Mouse (Mus musculus): ENCODE measurements around the gene Tsen34. TPM values are rescaled to one million over a fixed set of nuclear protein-coding genes. Genes with fewer than 3 reads are reported as not detected.
A peak's percentile ranks its signal among the peaks of the same experiment; 100 is the strongest.

The Tsen34 gene
- polyA plus RNA-seq (2016; fragmentation: Nextera tagmentation; extraction: Ambion mirVana): 217 and 228 TPM in 2 replicates

GRCm38 (mm10) chr7:3692382-3692986 lies at the start of gene Tsen34:
Gene Tsen34 (plus strand): TSS chr7:3692863.
- Histone ChIP-seq H3K36me3 (peaks cover 20% of the 10 kb centered on the region), H3K9ac (peak within 1 kb of the TSS; percentile 92), H3K9me3 (replicated peaks) (no peaks in the 10 kb centered on the region), H3K4me1 (peaks cover 19% of the 10 kb centered on the region), H3K4me2 (replicated peaks) (peak within 1 kb of the TSS; percentile 85), H3K27me3 (no peaks in the 10 kb centered on the region), H3K4me3 (peak within 1 kb of the TSS; percentile 72), H3K27ac (peak within 1 kb of the TSS; percentile 94)
- under 1% methylated on average over 48 of the region's 49 CpGs for WGBS
- peak; percentile 74; the same call in 1 of the 2 replicates for ATAC-seq (ENCODE audit: low FRiP score)

- Histone ChIP-seq H3K9ac (no peak overlapping the region), H3K27me3 (no peaks in the 10 kb centered on the region), H3K36me3 (peaks cover 42% of the 10 kb centered on the region), H3K9me3 (replicated peaks) (no peaks in the 10 kb centered on the region), H3K27ac (no peak overlapping the region), H3K4me2 (replicated peaks) (no peak overlapping the region; the same call in 1 of the 2 replicates), H3K4me3 (no peak overlapping the region), H3K4me1 (peaks cover 30% of the 10 kb centered on the region)
- 74% methylated on average over 5 of the region's 5 CpGs for WGBS
- ATAC-seq (ENCODE audit: low FRiP score): no peak
These were observed 49.3 kb upstream of the Tsen34 start for GRCm38 (mm10) chr7:3643412-3643811.

- H3K4me1 ChIP-seq: peaks cover 34% of the 10 kb centered on the region
- WGBS: 22% methylated on average over 9 of the region's 9 CpGs
- no peaks in the 10 kb centered on the region for H3K27me3 ChIP-seq
- peaks cover 38% of the 10 kb centered on the region for H3K36me3 ChIP-seq
- H3K9me3 ChIP-seq (replicated peaks): no peaks in the 10 kb centered on the region
- H3K9ac ChIP-seq: no peak overlapping the region
- no peak for ATAC-seq (ENCODE audit: low FRiP score)
- peak overlapping the region; percentile 99 for H3K4me3 ChIP-seq
- H3K4me2 ChIP-seq (replicated peaks): peak overlapping the region; percentile 57
- no peak overlapping the region for H3K27ac ChIP-seq
These were observed 48.8 kb upstream of the Tsen34 start for GRCm38 (mm10) chr7:3643843-3644242.

- H3K27me3 ChIP-seq: no peaks in the 10 kb centered on the region
- peak; percentile 0; the same call in 1 of the 2 replicates for ATAC-seq (ENCODE audit: low FRiP score)
- H3K9ac ChIP-seq: no peak overlapping the region
These were observed 48.4 kb upstream of the Tsen34 start for GRCm38 (mm10) chr7:3644348-3644671.

GRCm38 (mm10) chr7:3644672-3645487 lies 47.8 kb upstream of the Tsen34 start, which contains the start of gene Cnot3:
Gene Cnot3 (plus strand): TSS chr7:3645268.
- Histone ChIP-seq H3K9me3 (replicated peaks) (no peaks in the 10 kb centered on the region), H3K9ac (peak within 1 kb of the TSS; percentile 99), H3K4me3 (peak within 1 kb of the TSS; percentile 99), H3K36me3 (peaks cover 30% of the 10 kb centered on the region), H3K27me3 (no peaks in the 10 kb centered on the region), H3K4me1 (peaks cover 35% of the 10 kb centered on the region), H3K4me2 (replicated peaks) (peak within 1 kb of the TSS; percentile 95), H3K27ac (peak within 1 kb of the TSS; percentile 97)
- peak; percentile 99 for ATAC-seq (ENCODE audit: low FRiP score)
- under 1% methylated on average over 58 of the region's 58 CpGs for WGBS

More at GRCm38 (mm10) chr7:3644348-3644671, 48.4 kb upstream of the Tsen34 start:
- whole genome bisulfite sequencing: 2% methylated on average over 11 of the region's 11 CpGs
- Histone ChIP-seq H3K4me2 (replicated peaks) (peak overlapping the region; percentile 57), H3K9me3 (replicated peaks) (no peaks in the 10 kb centered on the region), H3K36me3 (peaks cover 33% of the 10 kb centered on the region), H3K4me1 (peaks cover 35% of the 10 kb centered on the region), H3K4me3 (peak overlapping the region; percentile 99), H3K27ac (peak overlapping the region; percentile 19; the same call in 1 of the 2 replicates)

- peak overlapping the region; percentile 99 for H3K9ac ChIP-seq
- WGBS: under 1% methylated on average over 51 of the region's 58 CpGs
- H3K4me3 ChIP-seq: peak overlapping the region; percentile 99
- no peaks in the 10 kb centered on the region for H3K27me3 ChIP-seq
- ATAC-seq (ENCODE audit: low FRiP score): peak; percentile 2; the same call in 1 of the 2 replicates
- no peaks in the 10 kb centered on the region for H3K9me3 ChIP-seq (replicated peaks)
- H3K36me3 ChIP-seq: peaks cover 30% of the 10 kb centered on the region
- peak overlapping the region; percentile 95 for H3K4me2 ChIP-seq (replicated peaks)
- H3K27ac ChIP-seq: peak overlapping the region; percentile 97
- H3K4me1 ChIP-seq: peaks cover 35% of the 10 kb centered on the region
These were observed 47.1 kb upstream of the Tsen34 start for GRCm38 (mm10) chr7:3645488-3646025.

- WGBS: 31% methylated on average over 9 of the region's 9 CpGs
- H3K9me3 ChIP-seq (replicated peaks): no peaks in the 10 kb centered on the region
- H3K4me3 ChIP-seq: peak overlapping the region; percentile 99
- H3K36me3 ChIP-seq: peaks cover 30% of the 10 kb centered on the region
- H3K4me2 ChIP-seq (replicated peaks): peak overlapping the region; percentile 95
- no peaks in the 10 kb centered on the region for H3K27me3 ChIP-seq
- peaks cover 35% of the 10 kb centered on the region for H3K4me1 ChIP-seq
- H3K27ac ChIP-seq: 0 out of 2 replicates have a peak overlapping the region, but pooled peaks have one; percentile 97
- peak overlapping the region; percentile 99 for H3K9ac ChIP-seq
- ATAC-seq (ENCODE audit: low FRiP score): no peak
These were observed 46.5 kb upstream of the Tsen34 start for GRCm38 (mm10) chr7:3646188-3646587.

GRCm38 (mm10) chr7:3646641-3647040 lies 46.0 kb upstream of the Tsen34 start:
- ATAC-seq (ENCODE audit: low FRiP score): no peak
- Histone ChIP-seq H3K4me1 (peaks cover 35% of the 10 kb centered on the region), H3K9me3 (replicated peaks) (no peaks in the 10 kb centered on the region), H3K27me3 (no peaks in the 10 kb centered on the region), H3K4me2 (replicated peaks) (peak overlapping the region; percentile 95), H3K27ac (no peak overlapping the region), H3K9ac (peak overlapping the region; percentile 99), H3K4me3 (peak overlapping the region; percentile 99), H3K36me3 (peaks cover 30% of the 10 kb centered on the region)
- 72% methylated on average over 4 of the region's 4 CpGs for WGBS

- no peaks in the 10 kb centered on the region for H3K9me3 ChIP-seq (replicated peaks)
- 86% methylated on average over 4 of the region's 4 CpGs for WGBS
- peaks cover 99% of the 10 kb centered on the region for H3K36me3 ChIP-seq
- no peak overlapping the region for H3K9ac ChIP-seq
- no peaks in the 10 kb centered on the region for H3K4me1 ChIP-seq
- no peak overlapping the region for H3K4me2 ChIP-seq (replicated peaks)
- H3K27me3 ChIP-seq: no peaks in the 10 kb centered on the region
- H3K27ac ChIP-seq: no peak overlapping the region
- no peak for ATAC-seq (ENCODE audit: low FRiP score)
- H3K4me3 ChIP-seq: no peak overlapping the region
These were observed 35.7 kb upstream of the Tsen34 start for GRCm38 (mm10) chr7:3656966-3657365.

- Histone ChIP-seq H3K4me2 (replicated peaks) (no peak overlapping the region), H3K4me3 (no peak overlapping the region), H3K27ac (no peak overlapping the region), H3K27me3 (no peaks in the 10 kb centered on the region), H3K9me3 (replicated peaks) (no peaks in the 10 kb centered on the region), H3K36me3 (peaks cover 97% of the 10 kb centered on the region), H3K4me1 (peaks cover 4% of the 10 kb centered on the region), H3K9ac (no peak overlapping the region)
- no peak for ATAC-seq (ENCODE audit: low FRiP score)
- 94% methylated on average over 14 of the region's 14 CpGs for WGBS
These were observed 34.1 kb upstream of the Tsen34 start for GRCm38 (mm10) chr7:3658578-3658977.

GRCm38 (mm10) chr7:3664524-3665214 lies 28.0 kb upstream of the Tsen34 start:
- peak overlapping the region; percentile 71 for H3K4me3 ChIP-seq
- 36% methylated on average over 15 of the region's 15 CpGs for WGBS
- H3K27ac ChIP-seq: peak overlapping the region; percentile 84
- H3K4me1 ChIP-seq: peaks cover 20% of the 10 kb centered on the region
- H3K27me3 ChIP-seq: no peaks in the 10 kb centered on the region
- peak overlapping the region; percentile 77 for H3K4me2 ChIP-seq (replicated peaks)
- ATAC-seq (ENCODE audit: low FRiP score): peak; percentile 59
- peaks cover 36% of the 10 kb centered on the region for H3K36me3 ChIP-seq
- H3K9ac ChIP-seq: peak overlapping the region; percentile 76
- no peaks in the 10 kb centered on the region for H3K9me3 ChIP-seq (replicated peaks)
